Mouse (Mus musculus) testis, postnatal 14 days (tissue): ENCODE measurements around the gene P2ry12.

ENCODE experiments used
- DNase-seq: peaks from one replicate; pipeline ENCODE4 v3.0.0; 2021; ENCODE audit warnings: low spot score

Gene P2ry12

GRCm38 (mm10) chr3:59234878-59235277 is 27.8 kb downstream of the P2ry12 start:
- no peak for DNase-seq

- DNase-seq, result peak; percentile 21
Measured at GRCm38 (mm10) chr3:59230912-59231311, 31.8 kb downstream of the P2ry12 start.

GRCm38 (mm10) chr3:59228730-59229551 is 33.7 kb downstream of the P2ry12 start:
- no peak for DNase-seq

GRCm38 (mm10) chr3:59227696-59228095 is 35.0 kb downstream of the P2ry12 start:
- DNase-seq, result no peak

- DNase-seq, result no peak
Measured at GRCm38 (mm10) chr3:59225411-59225810, 37.3 kb downstream of the P2ry12 start.

GRCm38 (mm10) chr3:59222303-59222702 is 40.4 kb downstream of the P2ry12 start:
- DNase-seq, result no peak

- no peak for DNase-seq
Measured at GRCm38 (mm10) chr3:59219326-59219725, 43.3 kb downstream of the P2ry12 start.

GRCm38 (mm10) chr3:59217211-59217610 is 45.5 kb downstream of the P2ry12 start:
- peak; percentile 21 for DNase-seq

GRCm38 (mm10) chr3:59212404-59212803 is 50.3 kb downstream of the P2ry12 start:
- no peak for DNase-seq

- DNase-seq, result peak; percentile 41
Measured at GRCm38 (mm10) chr3:59211784-59212183, 50.9 kb downstream of the P2ry12 start.

GRCm38 (mm10) chr3:59210727-59211126 is 51.9 kb downstream of the P2ry12 start, which contains the start of gene P2ry13:
Gene P2ry13, minus strand, starts transcription at chr3:59210882.
- no peak for DNase-seq

GRCm38 (mm10) chr3:59210089-59210488 is 52.6 kb downstream of the P2ry12 start:
- DNase-seq, result no peak

- DNase-seq, result no peak
Measured at GRCm38 (mm10) chr3:59208650-59209548, 53.8 kb downstream of the P2ry12 start.

GRCm38 (mm10) chr3:59205941-59206340 is 56.7 kb downstream of the P2ry12 start:
- no peak for DNase-seq

GRCm38 (mm10) chr3:59204719-59205503 is 57.8 kb downstream of the P2ry12 start:
- DNase-seq, result no peak

- no peak for DNase-seq
Measured at GRCm38 (mm10) chr3:59203802-59204520, 58.7 kb downstream of the P2ry12 start.

GRCm38 (mm10) chr3:59197329-59197948 is 65.2 kb downstream of the P2ry12 start:
- no peak for DNase-seq

- no peak for DNase-seq
Measured at GRCm38 (mm10) chr3:59194938-59195337, 67.7 kb downstream of the P2ry12 start, which contains the start of gene Gpr87. Gene Gpr87, minus strand, starts transcription at chr3:59195104.

GRCm38 (mm10) chr3:59194099-59194498 is 68.6 kb downstream of the P2ry12 start:
- no peak for DNase-seq

GRCm38 (mm10) chr3:59191674-59192073 is 71.0 kb downstream of the P2ry12 start:
- no peak for DNase-seq

- no peak for DNase-seq
Measured at GRCm38 (mm10) chr3:59187336-59187735, 75.3 kb downstream of the P2ry12 start.
